In the genomic region with DNA sequence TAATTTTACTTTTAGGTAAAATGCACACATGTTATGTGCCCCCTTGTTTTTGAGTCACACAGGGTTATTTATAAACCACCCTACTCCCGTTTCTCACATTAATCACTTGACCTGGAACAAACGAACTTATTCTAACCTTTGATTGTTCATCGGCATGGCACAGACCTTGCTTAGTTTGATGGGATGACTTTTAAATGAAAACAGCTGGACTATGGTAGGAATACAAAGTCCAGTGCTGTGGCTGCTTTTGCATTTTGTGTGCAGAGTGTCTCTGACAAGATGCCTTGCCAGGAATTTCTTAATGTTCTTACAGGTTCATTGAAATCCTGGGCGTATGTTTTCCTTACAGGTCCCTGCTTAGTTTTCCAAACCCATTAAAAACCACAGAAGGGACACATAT, we compare ENCODE assay signal across 11 mouse cellular contexts.
"Had no signal": no experiment of that assay in that cellular context is flagged by ENCODE, and none has a peak within 500 bp of the region (broad histone marks: within the 10 kb centered on the region; RNA-seq: fewer than 3 reads in every experiment).

No protein-coding gene starts in this region.

- H3K9ac ChIP-seq: limb, embryonic 15.5 days; liver, embryonic 12.5 days; lung, embryonic 14.5 days; stomach, embryonic 15.5 days had no signal

- DNase-seq: lung, embryonic 14.5 days; lung, postnatal 10 days; lung, postnatal 4 days; right cerebral cortex, postnatal 14 days; thymus, adult 2 months; thymus, postnatal 25 days had no signal

- H3K27me3 ChIP-seq: limb, embryonic 15.5 days; liver, embryonic 12.5 days; stomach, embryonic 15.5 days had no signal

- H3K4me1 ChIP-seq: limb, embryonic 15.5 days; liver, embryonic 12.5 days; stomach, embryonic 15.5 days had no signal

- H3K4me3 ChIP-seq: limb, embryonic 15.5 days; liver, embryonic 12.5 days; stomach, embryonic 15.5 days had no signal

- H3K36me3 ChIP-seq: limb, embryonic 15.5 days; liver, embryonic 12.5 days; stomach, embryonic 15.5 days had no signal

- H3K27ac ChIP-seq: limb, embryonic 15.5 days; liver, embryonic 12.5 days; stomach, embryonic 15.5 days had no signal

- H3K9me3 ChIP-seq: limb, embryonic 15.5 days; liver, embryonic 12.5 days; stomach, embryonic 15.5 days had no signal

- ATAC-seq: intestine, embryonic 16.5 days; liver, embryonic 12.5 days had no signal

- H3K4me2 ChIP-seq: limb, embryonic 15.5 days; liver, embryonic 12.5 days; lung, embryonic 14.5 days; midbrain, embryonic 11.5 days; stomach, embryonic 15.5 days had no signal
